Mouse (Mus musculus): ENCODE results near the gene Nmnat2. TPM values are rescaled to one million over a fixed set of nuclear protein-coding genes. Genes with fewer than 3 reads are reported as not detected.

Nmnat2 gene
- polyA plus RNA-seq (2012; rRNA removed): 0.58 and 0.78 TPM in 2 replicates

DNA sequence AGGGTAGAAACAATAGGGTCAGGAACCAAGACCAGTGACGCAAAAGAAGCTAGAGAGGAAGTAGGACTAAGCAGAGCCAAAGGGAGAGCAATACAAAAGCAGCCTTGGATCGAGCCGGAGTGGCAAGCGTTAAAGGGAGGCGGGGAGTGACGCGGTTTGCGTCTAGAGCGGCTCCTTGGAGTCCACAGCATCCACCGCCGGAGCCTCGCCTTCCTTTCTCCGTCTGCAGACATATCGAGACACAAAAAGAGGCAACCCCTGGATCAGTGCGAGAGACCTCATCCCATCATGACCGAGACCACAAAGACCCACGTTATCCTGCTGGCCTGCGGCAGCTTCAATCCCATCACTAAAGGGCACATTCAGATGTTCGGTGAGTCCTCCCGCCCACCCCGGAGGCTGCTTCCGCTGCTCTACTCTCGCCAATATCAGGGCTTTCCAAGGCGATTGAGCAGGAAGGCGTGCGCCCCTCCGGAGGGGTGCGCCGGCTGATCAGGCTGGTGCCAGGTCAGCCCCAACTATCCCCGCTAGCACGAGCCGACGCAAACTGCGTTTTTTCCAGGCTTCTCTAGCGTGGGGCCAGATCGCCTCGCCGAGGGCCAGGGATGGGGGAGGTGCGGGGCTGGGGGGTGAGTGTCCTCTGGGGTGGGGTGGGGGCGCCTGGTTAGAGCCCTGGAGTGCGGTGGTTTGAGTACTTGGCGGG lies at the start of gene Nmnat2:
Nmnat2 (plus strand) TSS at position 173 of the 703 bp plus-strand sequence.
- no peak for DNase-seq (ENCODE audit: low read depth, low spot score)
- 2% methylated on average over 42 of the region's 42 CpGs for WGBS

GRCm38 (mm10) chr1:152913483-152914460 lies 41.0 kb upstream of the Nmnat2 start:
- 71% methylated on average over 6 of the region's 6 CpGs for WGBS
- DNase-seq (ENCODE audit: low read depth, low spot score): no peak

DNA sequence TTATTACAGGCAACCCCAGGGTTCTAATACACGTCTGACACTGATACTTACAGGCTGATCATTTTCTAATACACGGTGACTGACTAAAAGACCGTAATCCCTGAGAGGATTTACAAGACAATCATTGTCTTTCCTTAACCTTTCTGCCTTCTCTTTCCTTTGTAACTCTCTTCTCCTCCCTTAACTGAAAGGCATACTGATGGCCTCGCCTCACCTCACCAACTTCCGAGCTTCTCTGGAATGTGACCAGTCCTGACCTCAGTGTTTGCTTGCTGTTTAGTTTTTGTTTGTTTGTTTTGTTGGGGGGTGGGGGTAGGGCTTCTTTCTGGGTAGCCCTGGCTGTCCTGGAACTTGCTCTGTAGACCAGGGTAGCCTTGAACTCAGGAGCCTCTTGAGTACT lies 39.0 kb upstream of the Nmnat2 start:
- no peak for DNase-seq (ENCODE audit: low read depth, low spot score)
- 61% methylated on average over 5 of the region's 5 CpGs for WGBS

DNA sequence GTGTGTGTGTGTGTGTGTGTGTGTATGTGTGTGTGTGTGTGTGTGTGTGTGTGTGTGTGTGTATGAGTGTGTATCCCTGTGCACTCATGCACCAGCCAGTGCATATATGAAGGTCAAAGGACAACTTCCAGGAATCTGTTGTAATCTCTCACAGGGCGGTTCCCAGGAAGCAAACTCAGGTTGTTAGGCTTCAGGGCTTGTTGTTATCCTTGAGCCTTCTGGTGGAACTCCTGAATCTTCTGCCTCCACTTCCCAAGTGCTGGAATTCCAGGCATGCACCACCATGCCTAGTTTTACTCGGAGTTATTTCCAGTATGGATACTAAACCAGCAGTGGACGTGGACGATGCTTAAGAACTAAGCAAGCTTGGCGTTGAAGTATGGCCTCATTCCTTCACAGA lies 37.9 kb upstream of the Nmnat2 start:
- 77% methylated on average over 5 of the region's 5 CpGs for WGBS
- no peak for DNase-seq (ENCODE audit: low read depth, low spot score)

- DNase-seq (ENCODE audit: low read depth, low spot score): no peak
- 71% methylated on average over 4 of the region's 4 CpGs for WGBS
Observed at GRCm38 (mm10) chr1:152917626-152918025, 37.2 kb upstream of the Nmnat2 start.

DNA sequence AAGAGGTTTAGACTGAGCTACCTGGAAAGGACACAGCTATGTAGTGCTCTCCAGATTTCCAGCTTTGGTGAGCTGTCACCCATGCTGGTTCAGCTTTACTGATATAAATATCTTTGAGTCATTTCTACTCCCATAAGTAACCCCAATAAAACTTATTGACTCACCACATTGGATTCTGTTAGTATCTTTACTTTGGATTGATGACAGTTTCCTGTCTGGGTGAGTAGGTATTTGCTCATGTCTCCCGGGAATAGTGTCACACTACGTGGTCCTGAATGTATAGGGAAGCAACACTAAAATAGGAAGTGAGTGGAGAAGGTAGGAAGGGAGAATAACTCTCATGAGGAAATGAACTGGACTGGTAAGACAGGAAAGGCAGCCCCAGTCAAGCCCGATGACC lies 33.0 kb upstream of the Nmnat2 start:
- no peak for DNase-seq (ENCODE audit: low read depth, low spot score)

GRCm38 (mm10) chr1:152933962-152934361 lies 20.8 kb upstream of the Nmnat2 start:
- no peak for DNase-seq (ENCODE audit: low read depth, low spot score)
- WGBS: 68% methylated on average over 11 of the region's 11 CpGs

More for the DNA sequence above, 33.0 kb upstream of the Nmnat2 start:
- 18% methylated on average over 3 of the region's 3 CpGs for WGBS

GRCm38 (mm10) chr1:152935476-152935875 lies 19.3 kb upstream of the Nmnat2 start:
- WGBS: 44% methylated on average over 6 of the region's 6 CpGs
- DNase-seq (ENCODE audit: low read depth, low spot score): no peak

DNA sequence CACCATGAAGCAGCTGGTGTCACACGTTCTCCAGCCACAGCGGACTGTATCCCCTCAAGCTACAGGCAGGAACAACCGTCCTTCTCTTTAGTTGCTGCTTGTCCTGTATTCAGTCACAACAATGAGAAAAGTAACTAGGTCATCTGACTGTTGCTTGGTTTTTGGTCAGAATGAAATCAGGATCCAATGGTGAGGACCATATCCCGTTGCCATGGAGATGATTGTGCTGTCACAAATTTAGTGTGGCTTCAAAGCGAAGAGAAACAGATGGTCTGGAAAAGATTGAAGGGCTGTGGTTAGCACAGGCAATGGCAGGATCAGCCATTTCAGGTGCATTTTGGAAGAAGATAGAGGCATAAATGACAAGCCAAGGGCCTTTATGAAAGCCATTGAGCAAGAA lies 18.4 kb upstream of the Nmnat2 start:
- WGBS: 70% methylated on average over 5 of the region's 5 CpGs
- no peak for DNase-seq (ENCODE audit: low read depth, low spot score)

DNA sequence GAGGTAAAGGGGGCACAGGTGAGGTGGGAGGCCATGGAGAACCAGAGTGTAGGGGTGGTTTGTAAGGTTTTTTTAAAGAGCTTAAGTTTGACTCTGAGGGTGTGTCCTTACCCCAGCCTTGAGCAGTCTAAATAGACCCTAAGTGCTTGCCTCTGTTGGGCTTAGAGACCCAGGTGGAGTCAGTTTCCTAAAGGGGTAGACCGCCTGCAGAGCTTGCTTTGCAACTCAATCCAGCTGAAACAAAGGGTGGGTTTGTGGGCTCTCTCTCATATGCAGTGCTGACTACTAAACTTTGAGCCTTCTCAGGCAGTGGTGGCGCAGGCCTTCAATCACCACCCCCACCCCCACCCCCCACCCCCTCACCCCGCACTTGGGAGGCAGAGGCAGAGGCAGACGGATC lies 11.8 kb upstream of the Nmnat2 start:
- 74% methylated on average over 4 of the region's 4 CpGs for WGBS
- DNase-seq (ENCODE audit: low read depth, low spot score): no peak

DNA sequence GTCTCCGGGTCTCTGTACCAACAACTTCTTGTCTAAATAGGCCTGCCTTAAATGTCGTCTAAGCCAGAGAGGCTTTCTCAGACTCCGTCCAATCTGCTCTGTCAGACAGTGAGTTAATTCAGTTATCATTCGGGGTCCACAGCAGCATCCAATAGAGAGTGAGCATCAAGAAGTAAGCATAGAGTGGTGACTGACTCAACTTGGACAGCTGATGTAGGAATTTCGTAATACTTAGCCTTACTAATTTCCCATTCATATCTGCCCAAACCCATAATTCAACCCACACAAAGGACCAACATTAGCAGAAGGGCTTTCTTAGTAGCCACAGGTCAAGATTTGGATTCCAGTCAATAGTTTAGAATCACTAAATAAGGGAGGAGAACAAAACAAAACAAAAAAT lies 626 bp upstream of the Nmnat2 start:
- 65% methylated on average over 5 of the region's 5 CpGs for WGBS
- no peak for DNase-seq (ENCODE audit: low read depth, low spot score)

GRCm38 (mm10) chr1:152955564-152956211 lies 895 bp downstream of the Nmnat2 start:
- 5% methylated on average over 40 of the region's 40 CpGs for WGBS
- DNase-seq (ENCODE audit: low read depth, low spot score): no peak

DNA sequence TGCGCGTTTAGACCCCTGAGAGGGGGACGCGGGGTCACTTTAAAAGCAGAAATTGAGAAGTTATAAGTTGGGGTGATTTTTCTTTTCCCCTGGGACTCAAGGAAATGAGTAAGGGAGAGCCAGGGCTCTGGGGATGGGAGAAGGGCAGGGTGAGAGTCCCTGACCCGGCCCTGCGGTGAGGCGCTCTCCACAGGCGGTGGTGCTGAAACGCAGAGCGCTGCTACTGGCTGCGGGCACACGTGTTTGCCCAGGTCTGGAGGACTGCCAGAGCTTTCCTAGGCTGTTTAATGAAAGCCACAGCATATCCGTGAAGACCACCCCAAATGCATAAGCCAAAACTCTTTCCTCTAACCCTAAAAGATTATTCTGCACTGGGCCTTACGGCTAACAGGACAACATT lies 1.4 kb downstream of the Nmnat2 start:
- DNase-seq (ENCODE audit: low read depth, low spot score): peak; percentile 4
- 5% methylated on average over 14 of the region's 14 CpGs for WGBS

DNA sequence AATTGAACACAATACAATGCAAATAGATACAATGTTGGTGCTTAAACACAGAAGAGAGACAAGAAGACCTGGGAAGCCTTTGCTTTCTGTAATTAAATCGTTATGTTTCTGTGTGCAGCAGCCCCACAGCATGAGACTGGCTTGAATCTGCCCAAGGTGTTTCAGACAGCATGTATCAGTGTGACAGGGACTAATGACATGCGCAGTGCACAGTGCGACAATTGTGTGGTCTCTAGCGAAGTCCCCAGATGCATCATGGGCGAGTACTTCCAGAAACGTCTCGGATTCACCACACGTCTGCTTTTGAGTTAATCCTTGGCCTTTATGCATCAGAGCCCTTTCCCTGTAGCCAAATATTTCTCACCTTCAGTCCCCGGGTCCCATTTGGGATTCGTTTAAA lies 9.6 kb downstream of the Nmnat2 start:
- no peak for DNase-seq (ENCODE audit: low read depth, low spot score)
- WGBS: 81% methylated on average over 10 of the region's 10 CpGs

DNA sequence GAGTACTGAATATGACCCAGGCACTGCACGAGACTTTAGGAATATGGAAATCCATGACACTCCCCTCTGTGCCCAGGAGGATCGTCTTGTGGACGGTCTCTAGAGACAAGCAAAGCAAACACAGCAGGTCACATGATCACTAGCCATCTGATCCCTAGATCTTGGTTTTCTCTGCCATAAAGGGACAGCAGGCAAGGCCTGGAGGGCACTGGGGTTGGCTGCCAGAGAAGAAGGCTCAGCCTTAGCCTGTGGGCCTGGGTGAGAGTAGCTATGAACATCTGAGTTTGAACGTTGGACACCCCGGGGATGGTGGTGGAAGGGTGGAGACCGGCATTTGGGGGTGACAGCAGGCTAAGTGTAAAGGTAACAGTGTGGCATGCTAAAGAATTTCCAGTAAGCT lies 11.4 kb downstream of the Nmnat2 start:
- WGBS: 54% methylated on average over 6 of the region's 6 CpGs
- DNase-seq (ENCODE audit: low read depth, low spot score): no peak

DNA sequence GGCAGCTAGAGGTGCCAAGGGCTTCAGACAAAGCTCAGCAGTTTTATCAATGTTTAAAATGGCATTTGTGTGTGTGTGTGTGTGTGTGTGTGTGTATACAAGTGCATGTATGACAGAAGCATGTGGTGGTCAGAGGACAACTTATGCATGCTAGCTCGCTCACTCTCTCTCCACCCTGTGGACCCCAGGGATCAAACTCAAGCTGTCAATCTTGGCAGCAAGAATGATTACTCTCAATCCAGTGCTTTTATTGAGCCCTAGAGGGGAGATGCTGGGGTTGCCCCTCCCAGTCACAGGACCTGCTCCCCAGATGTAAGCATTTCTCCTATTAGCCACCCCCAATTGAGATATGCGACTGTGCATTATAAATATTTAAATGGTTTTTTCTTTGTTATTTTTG lies 11.9 kb downstream of the Nmnat2 start:
- WGBS: 86% methylated on average over 2 of the region's 2 CpGs

DNA sequence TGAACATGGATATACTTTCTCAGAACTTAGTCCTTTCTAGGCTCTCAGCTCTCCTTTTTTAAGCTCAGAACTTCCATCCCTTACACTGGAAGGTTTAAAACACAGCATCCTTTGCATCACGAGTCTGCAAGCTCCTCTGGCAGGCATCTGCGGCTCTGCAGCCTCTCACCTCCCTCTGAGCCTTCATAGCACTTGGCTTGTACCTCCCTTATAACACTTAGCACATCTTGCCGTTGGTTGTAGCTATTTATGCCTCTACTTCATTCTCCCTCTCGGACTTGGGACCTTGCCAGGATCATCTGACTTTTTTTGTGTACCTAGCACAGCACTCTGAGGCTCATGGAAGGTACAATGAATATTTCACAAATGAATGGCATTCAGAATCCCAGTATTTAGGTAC lies 14.3 kb downstream of the Nmnat2 start:
- WGBS: 44% methylated on average over 4 of the region's 4 CpGs
- no peak for DNase-seq (ENCODE audit: low read depth, low spot score)

More for the DNA sequence above, 11.9 kb downstream of the Nmnat2 start:
- DNase-seq (ENCODE audit: low read depth, low spot score): no peak

- whole genome bisulfite sequencing: 30% methylated on average over 4 of the region's 4 CpGs
- DNase-seq (ENCODE audit: low read depth, low spot score): no peak
Observed at GRCm38 (mm10) chr1:152972957-152973356, 18.2 kb downstream of the Nmnat2 start.

- WGBS: 44% methylated on average over 5 of the region's 5 CpGs
- DNase-seq (ENCODE audit: low read depth, low spot score): no peak
Observed at GRCm38 (mm10) chr1:152973421-152973820, 18.6 kb downstream of the Nmnat2 start.

DNA sequence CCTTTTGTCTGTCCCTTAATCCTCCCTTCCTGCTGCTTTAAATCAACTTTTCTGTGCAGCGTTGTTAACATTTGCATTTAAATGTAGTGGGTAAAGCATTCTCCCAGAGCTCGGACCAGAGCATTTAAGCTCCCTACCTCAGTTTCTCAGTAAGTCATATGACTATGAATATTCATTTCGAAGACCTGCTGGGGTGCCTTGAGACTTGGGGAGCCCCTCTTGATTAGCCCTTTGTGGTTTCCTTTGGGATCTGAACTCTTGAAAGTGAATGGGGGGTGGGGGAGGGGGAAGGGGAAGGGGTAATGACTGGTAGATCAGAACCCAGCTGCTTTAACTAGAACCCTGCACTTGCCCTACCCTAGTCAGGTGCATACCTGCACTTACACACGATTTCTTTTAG lies 19.1 kb downstream of the Nmnat2 start:
- 54% methylated on average over 4 of the region's 4 CpGs for WGBS
- no peak for DNase-seq (ENCODE audit: low read depth, low spot score)
